Mouse (Mus musculus): ENCODE results near the gene Abhd12b.

DNA sequence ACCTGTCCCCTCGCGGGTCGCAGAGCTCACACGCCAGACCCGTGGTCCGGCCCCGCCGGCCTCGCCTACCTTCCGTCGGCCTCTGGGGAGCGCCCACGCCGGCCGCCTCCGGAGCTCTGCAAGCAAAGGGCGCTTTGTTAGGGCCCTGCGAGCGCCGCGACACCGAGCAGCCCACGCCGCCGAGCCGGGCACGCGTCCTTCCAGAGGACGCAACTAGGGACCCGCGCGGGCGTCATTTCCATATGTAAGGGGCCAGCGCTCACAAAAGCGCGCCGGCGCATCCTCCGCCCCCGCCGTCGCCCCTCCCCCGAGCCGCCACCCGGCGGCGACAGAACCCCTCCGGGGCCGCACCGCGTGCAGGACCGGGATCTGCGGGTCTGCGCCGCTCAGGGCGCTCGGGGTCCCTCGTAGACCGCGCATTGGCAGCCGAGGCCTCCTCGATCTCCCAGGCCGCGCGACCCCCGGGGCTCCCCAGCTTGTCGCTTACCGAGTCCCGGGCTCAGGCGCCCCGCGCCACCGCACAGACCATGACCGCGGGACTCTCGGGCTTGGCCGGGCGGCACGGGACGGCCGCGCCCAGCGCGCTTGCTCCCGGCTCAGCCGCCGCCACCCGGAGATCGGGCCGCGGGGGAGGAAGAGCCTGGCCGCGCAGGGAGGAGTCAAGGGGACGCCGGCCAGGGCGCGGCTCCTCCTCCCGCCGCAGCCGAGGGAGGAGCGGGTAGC, 42.4 kb upstream of the Abhd12b start:
- TF ChIP-seq CTCF (IDR thresholded peaks at IDR 0.05; ENCODE audit: control insufficient read depth, insufficient read depth, insufficient replicate concordance, low read depth, low read length) (no peak), POLR2A (IDR thresholded peaks at IDR 0.05; ENCODE audit: control insufficient read depth, low read depth, low read length) (no peak)
